Mouse (Mus musculus): Measurements from ENCODE around the gene Mup18. TPM values are rescaled to one million over a fixed set of nuclear protein-coding genes. Genes with fewer than 3 reads are reported as not detected.
"Not testable (repeated sequence)": the region's sequence is repeated elsewhere in the genome, so short reads cannot be mapped to it uniquely, and the experiment has no call there.

Gene Mup18
- not detected in 2 replicates for polyA plus RNA-seq (2014; fragmentation: Nextera tagmentation; extraction: Ambion mirVana)

GRCm38 (mm10) chr4:61674036-61674435, at the start of gene Mup18:
Gene Mup18, minus strand, starts transcription at chr4:61674136.
- not testable (repeated sequence) for ATAC-seq (ENCODE audit: insufficient number of reproducible peaks, low FRiP score, low TSS enrichment, low read depth)

DNA sequence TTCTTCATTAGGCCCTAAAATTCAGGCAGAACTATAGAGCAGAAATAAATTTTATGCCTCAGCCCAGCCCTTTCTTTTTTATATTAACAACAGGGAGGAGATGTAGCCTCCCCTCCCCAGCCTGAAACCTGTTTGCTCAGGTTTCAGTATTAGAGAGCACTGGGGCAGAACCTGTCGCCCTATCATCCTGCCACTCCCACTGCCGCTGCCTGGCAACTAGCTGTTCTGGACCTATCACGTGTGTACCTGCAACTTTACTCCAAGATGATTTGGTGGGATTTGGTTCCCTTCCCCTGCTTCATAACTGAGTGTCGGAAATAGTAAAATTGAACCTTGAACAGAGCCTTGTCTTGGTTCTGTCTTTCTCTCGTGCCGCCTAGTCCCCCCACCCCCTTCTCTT, 40.4 kb upstream of the Mup18 start:
- not testable (repeated sequence) for ATAC-seq (ENCODE audit: insufficient number of reproducible peaks, low FRiP score, low TSS enrichment, low read depth); H3K4me2 ChIP-seq (ENCODE audit: low read depth, severe bottlenecking)
- WGBS = 80% methylated on average over 4 of the region's 6 CpGs

More at GRCm38 (mm10) chr4:61674036-61674435, at the start of gene Mup18:
- H3K36me3 ChIP-seq (ENCODE audit: control insufficient read depth, insufficient read depth, low read length); H3K4me2 ChIP-seq (ENCODE audit: low read depth, severe bottlenecking); H3K4me3 ChIP-seq (ENCODE audit: low read depth, low read length); H3K27ac ChIP-seq (replicated peaks; ENCODE audit: low read depth, low read length); H3K9ac ChIP-seq (ENCODE audit: low read length); H3K9me3 ChIP-seq (ENCODE audit: control insufficient read depth, low read length); H3K27me3 ChIP-seq (ENCODE audit: control insufficient read depth, insufficient read depth, low read length); H3K4me1 ChIP-seq (ENCODE audit: control insufficient read depth, insufficient read depth, low read length); DNase-seq (ENCODE audit: low spot score): not testable (repeated sequence)
- 90% methylated on average over 2 of the region's 2 CpGs for WGBS

More for the DNA sequence above, 40.4 kb upstream of the Mup18 start:
- not testable (repeated sequence) for DNase-seq (ENCODE audit: low spot score); H3K9me3 ChIP-seq (ENCODE audit: control insufficient read depth, low read length); H3K27me3 ChIP-seq (ENCODE audit: control insufficient read depth, insufficient read depth, low read length); H3K4me1 ChIP-seq (ENCODE audit: control insufficient read depth, insufficient read depth, low read length); H3K27ac ChIP-seq (replicated peaks; ENCODE audit: low read depth, low read length); H3K9ac ChIP-seq (ENCODE audit: low read length); H3K4me3 ChIP-seq (ENCODE audit: low read depth, low read length); H3K36me3 ChIP-seq (ENCODE audit: control insufficient read depth, insufficient read depth, low read length)

Other genes with a start within 250 kb of the Mup18 start
- gene Mup15, start 234.4 kb downstream of the Mup18 start, polyA plus RNA-seq (2014; fragmentation: Nextera tagmentation; extraction: Ambion mirVana) = not detected in 2 replicates
- gene Mup16, start 154.6 kb downstream of the Mup18 start, polyA plus RNA-seq (2014; fragmentation: Nextera tagmentation; extraction: Ambion mirVana) = not detected in 2 replicates
- not detected in 2 replicates for gene Mup17, start 78.3 kb downstream of the Mup18 start, polyA plus RNA-seq (2014; fragmentation: Nextera tagmentation; extraction: Ambion mirVana)
- 0.45 TPM in 1 of 2 replicates, not detected in the other for gene Mup19, start 108.1 kb upstream of the Mup18 start, polyA plus RNA-seq (2014; fragmentation: Nextera tagmentation; extraction: Ambion mirVana)
- not detected in 2 replicates for gene Mup5, start 161.1 kb upstream of the Mup18 start, polyA plus RNA-seq (2014; fragmentation: Nextera tagmentation; extraction: Ambion mirVana)

Measured in limb, embryonic 11.5 days (tissue).